Mouse (Mus musculus) liver, adult 2 months (tissue): ENCODE measurements around the gene Zfp324. TPM values are rescaled to one million over a fixed set of nuclear protein-coding genes. Genes with fewer than 3 reads are reported as not detected.

Experiments
- DNase-seq: peaks from one replicate; pipeline ENCODE4 v3.0.0-alpha.2; 2011; ENCODE audit warnings: low read depth, low spot score; ENCODE audit errors: extremely low read depth
- H3K27ac ChIP-seq: fragments of 200-500 bp; replicated peaks from 2 replicates; pipeline ENCODE4 v1.5.1; 2012; ENCODE audit warnings: low read depth, mild to moderate bottlenecking, control low read depth, inconsistent platforms, low read length; ENCODE audit not compliant: insufficient read depth
- H3K27me3 ChIP-seq: fragments of 200-500 bp; 2 replicates; pipeline ENCODE4 v1.6.1; 2012; ENCODE audit warnings: mild to moderate bottlenecking, moderate library complexity, low read length, inconsistent platforms; ENCODE audit not compliant: control insufficient read depth, insufficient read depth
- H3K36me3 ChIP-seq: fragments of 200-500 bp; 2 replicates; pipeline ENCODE4 v1.6.1; 2012; ENCODE audit warnings: low read length, inconsistent platforms; ENCODE audit not compliant: control insufficient read depth, insufficient read depth
- H3K4me1 ChIP-seq: fragments of 200-500 bp; 2 replicates; pipeline ENCODE4 v1.6.1; 2011; ENCODE audit warnings: low read length; ENCODE audit not compliant: control insufficient read depth, insufficient read depth
- H3K4me3 ChIP-seq: fragments of 200-500 bp; 2 replicates; pipeline ENCODE4 v1.5.1; 2011; ENCODE audit warnings: low read depth, mild to moderate bottlenecking, control low read depth, low read length, moderate library complexity; ENCODE audit not compliant: insufficient read depth
- H3K79me2 ChIP-seq: fragments of 200-500 bp; 2 replicates; pipeline ENCODE4 v1.6.1; 2012; ENCODE audit warnings: inconsistent platforms, mild to moderate bottlenecking, low read length, moderate library complexity; ENCODE audit not compliant: control insufficient read depth, insufficient read depth
- H3K9ac ChIP-seq: fragments of 200-500 bp; 2 replicates; pipeline ENCODE4 v1.6.1; 2012; ENCODE audit warnings: low read depth, mild to moderate bottlenecking, control low read depth, inconsistent platforms, low read length
- CTCF ChIP-seq: fragments of 200-500 bp; IDR thresholded peaks from 2 replicates; pipeline ENCODE4 v1.5.1; 2011; ENCODE audit warnings: low read depth, low read length, control low read depth
- POLR2A ChIP-seq: fragments of 200-500 bp; IDR thresholded peaks from 2 replicates; pipeline ENCODE4 v1.6.1; 2011; ENCODE audit warnings: low read length, control low read depth; ENCODE audit not compliant: insufficient read depth; ENCODE audit errors: extremely low read depth
- WGBS: fragments of 180-500 bp; shearing (Covaris S2); methylation state at CpG from one replicate; pipeline ENCODE4 v1.1.7; 2018; 5-methylcytosine and 5-hydroxymethylcytosine counted together
- polyA plus RNA-seq: library from polyadenylated mRNA; depleted of rRNA; stranded (reverse); fragments of >200 nt; gene quantifications from 2 replicates; pipeline ENCODE4 v1.2.3, GENCODE M21; 2012
- total RNA-seq: library from RNA; depleted of rRNA; stranded (reverse); fragments of >200 nt; gene quantifications from 2 replicates; pipeline ENCODE4 v1.2.3, GENCODE M21; 2014

Zfp324 gene
- total and polyA plus RNA-seq, 2 experiments: 4.1 to 5.2 TPM

- Histone ChIP-seq H3K79me2 (no peaks in the 10 kb centered on the region), H3K36me3 (peaks cover 18% of the 10 kb centered on the region), H3K4me3 (no peak overlapping the region), H3K4me1 (peaks cover 10% of the 10 kb centered on the region), H3K9ac (no peak overlapping the region), H3K27me3 (no peaks in the 10 kb centered on the region), H3K27ac (no peak overlapping the region)
- 83% methylated on average over 57 of the region's 57 CpGs for WGBS
- 0 out of 2 replicates have a peak, but pooled peaks have one; percentile 9 for TF ChIP-seq CTCF
- TF ChIP-seq POLR2A: 0 out of 2 replicates have a peak, but pooled peaks have one; percentile 20
- DNase-seq: no peak
Observed at GRCm38 (mm10) chr7:13007341-13008092, 41.9 kb downstream of the Zfp324 start.

- Histone ChIP-seq H3K27me3 (no peaks in the 10 kb centered on the region), H3K4me1 (peaks cover 12% of the 10 kb centered on the region), H3K36me3 (peaks cover 5% of the 10 kb centered on the region; the same call in 1 of the 2 replicates), H3K4me3 (peak overlapping the region; percentile 68), H3K79me2 (no peaks in the 10 kb centered on the region), H3K9ac (peak overlapping the region; percentile 83), H3K27ac (peak overlapping the region; percentile 66)
- under 1% methylated on average over 42 of the region's 42 CpGs for WGBS
- TF ChIP-seq POLR2A (0 out of 2 replicates have a peak, but pooled peaks have one; percentile 22), CTCF (peak; percentile 88)
- DNase-seq: peak; percentile 93
Observed at GRCm38 (mm10) chr7:13009143-13010004, 43.7 kb downstream of the Zfp324 start.

- TF ChIP-seq CTCF (0 out of 2 replicates have a peak, but pooled peaks have one; percentile 0), POLR2A (no peak)
- 17% methylated on average over 26 of the region's 26 CpGs for WGBS
- Histone ChIP-seq H3K79me2 (no peaks in the 10 kb centered on the region), H3K27me3 (no peaks in the 10 kb centered on the region), H3K9ac (peak within 1 kb of the TSS; percentile 83), H3K27ac (peak within 1 kb of the TSS; percentile 66), H3K4me1 (peaks cover 12% of the 10 kb centered on the region), H3K36me3 (no peaks in the 10 kb centered on the region), H3K4me3 (peak within 1 kb of the TSS; percentile 68)
- DNase-seq: no peak
Observed at GRCm38 (mm10) chr7:13010005-13010908, 44.6 kb downstream of the Zfp324 start, which contains the start of gene Zbtb45. TSS of gene Zbtb45 (minus strand) at chr7:13010034.

GRCm38 (mm10) chr7:13013671-13014070 is 48.0 kb downstream of the Zfp324 start:
- no peak for TF ChIP-seq CTCF
- TF ChIP-seq POLR2A: no peak
- 41% methylated on average over 4 of the region's 4 CpGs for WGBS
- peaks cover 18% of the 10 kb centered on the region for H3K4me1 ChIP-seq
- H3K4me3 ChIP-seq: no peak overlapping the region
- H3K27me3 ChIP-seq: no peaks in the 10 kb centered on the region
- H3K79me2 ChIP-seq: no peaks in the 10 kb centered on the region
- no peaks in the 10 kb centered on the region for H3K36me3 ChIP-seq
- peak; percentile 75 for DNase-seq
- H3K27ac ChIP-seq: 0 out of 2 replicates have a peak overlapping the region, but pooled peaks have one; percentile 51
- no peak overlapping the region for H3K9ac ChIP-seq

GRCm38 (mm10) chr7:13014275-13014839 is 48.7 kb downstream of the Zfp324 start:
- no peaks in the 10 kb centered on the region for H3K79me2 ChIP-seq
- 81% methylated on average over 6 of the region's 6 CpGs for WGBS

More at GRCm38 (mm10) chr7:13014275-13014839, 48.7 kb downstream of the Zfp324 start:
- H3K4me3 ChIP-seq: no peak overlapping the region
- no peak for DNase-seq
- peaks cover 18% of the 10 kb centered on the region for H3K4me1 ChIP-seq
- H3K9ac ChIP-seq: no peak overlapping the region
- no peaks in the 10 kb centered on the region for H3K36me3 ChIP-seq
- no peaks in the 10 kb centered on the region for H3K27me3 ChIP-seq
- TF ChIP-seq POLR2A (no peak), CTCF (no peak)
- no peak overlapping the region for H3K27ac ChIP-seq
